Mouse (Mus musculus) B cell, adult 2 months (primary cell): ENCODE measurements around the gene Tmem256.

ENCODE experiments used
- DNase-seq, 2 experiments: peaks; one replicate each; pipeline ENCODE4 v3.0.0; 2022

Tmem256 gene

GRCm38 (mm10) chr11:69837952-69838713 lies at the start of gene Tmem256:
Tmem256 (plus strand) TSS chr11:69838514.
- DNase-seq, result peak; percentile 91 to 94

GRCm38 (mm10) chr11:69789431-69789830 lies 48.9 kb upstream of the Tmem256 start:
- no peak for DNase-seq

- no peak for DNase-seq
Measured at GRCm38 (mm10) chr11:69791420-69791819, 46.9 kb upstream of the Tmem256 start.

- no peak for DNase-seq
Measured at GRCm38 (mm10) chr11:69793429-69793828, 44.9 kb upstream of the Tmem256 start.

- peak; percentile 91 to 94 for DNase-seq
Measured at GRCm38 (mm10) chr11:69795168-69795982, 42.9 kb upstream of the Tmem256 start, which contains the start of gene Chrnb1. Chrnb1 (minus strand) TSS chr11:69795943.

- DNase-seq, result no peak
Measured at GRCm38 (mm10) chr11:69795983-69796435, 42.3 kb upstream of the Tmem256 start.

GRCm38 (mm10) chr11:69797924-69798323 lies 40.4 kb upstream of the Tmem256 start:
- no peak for DNase-seq

GRCm38 (mm10) chr11:69799394-69800137 lies 38.7 kb upstream of the Tmem256 start:
- peak; percentile 83 to 86 for DNase-seq

GRCm38 (mm10) chr11:69800138-69800391 lies 38.2 kb upstream of the Tmem256 start:
- DNase-seq, result peak; percentile 43 to 48

- peak; percentile 22 to 36 for DNase-seq
Measured at GRCm38 (mm10) chr11:69800392-69801197, 37.7 kb upstream of the Tmem256 start.

- DNase-seq, result peak; percentile 26 to 33
Measured at GRCm38 (mm10) chr11:69801379-69801977, 36.8 kb upstream of the Tmem256 start, which contains the start of gene Fgf11. Fgf11 (minus strand) TSS chr11:69801857.

GRCm38 (mm10) chr11:69802648-69803105 lies 35.6 kb upstream of the Tmem256 start:
- DNase-seq, result peak; percentile 47 to 52

GRCm38 (mm10) chr11:69803328-69803727 lies 35.0 kb upstream of the Tmem256 start:
- DNase-seq, result no peak

GRCm38 (mm10) chr11:69803786-69804651 lies 34.3 kb upstream of the Tmem256 start:
- DNase-seq, result peak; percentile 77 to 80

- DNase-seq, result no peak
Measured at GRCm38 (mm10) chr11:69804652-69804940, 33.7 kb upstream of the Tmem256 start.

GRCm38 (mm10) chr11:69804972-69805909 lies 33.1 kb upstream of the Tmem256 start, which contains the start of gene Tmem102:
Tmem102 (minus strand) TSS chr11:69805624.
- DNase-seq, result no peak

GRCm38 (mm10) chr11:69806378-69806777 lies 31.9 kb upstream of the Tmem256 start:
- no peak for DNase-seq

- no peak for DNase-seq
Measured at GRCm38 (mm10) chr11:69807641-69808040, 30.7 kb upstream of the Tmem256 start.

- DNase-seq, result no peak
Measured at GRCm38 (mm10) chr11:69810280-69810679, 28.0 kb upstream of the Tmem256 start.

- DNase-seq, result no peak
Measured at GRCm38 (mm10) chr11:69815155-69815554, 23.2 kb upstream of the Tmem256 start, which contains the start of gene Gm39566. Gm39566 (minus strand) TSS chr11:69815298.
